Comparison of ENCODE assay signal across 14 mouse cellular contexts in genomic region chr13:52026291-52026690, GRCm38 (mm10).
DNase-seq lines count a peak whose midpoint lies in the region; ATAC-seq and TF ChIP-seq lines count a peak whose summit lies in the region.
"Had no signal": no experiment of that assay in that cellular context is flagged by ENCODE, and none has a peak within 500 bp of the region (broad histone marks: within the 10 kb centered on the region; RNA-seq: fewer than 3 reads in every experiment).

No protein-coding gene starts in this region.

- H3K4me1 ChIP-seq in liver, adult 2 months (ENCODE audit: control insufficient read depth, insufficient read depth, low read length): peaks cover 29% of the 10 kb centered on the region
- peaks cover 16% of the 10 kb centered on the region for H3K4me1 ChIP-seq in liver, embryonic 11.5 days (replicated peaks; ENCODE audit: control insufficient read depth, insufficient read depth, low read length)
- peaks cover 16% of the 10 kb centered on the region for H3K4me1 ChIP-seq in intestine, postnatal 0 days (replicated peaks; ENCODE audit: control insufficient read depth, insufficient read depth, low read length)

- H3K9ac ChIP-seq in liver, adult 2 months (ENCODE audit: low read depth, low read length): no peak overlapping the region
- H3K9ac ChIP-seq in liver, embryonic 11.5 days (ENCODE audit: low read depth, low read length): no peak overlapping the region
- H3K9ac ChIP-seq in intestine, postnatal 0 days (ENCODE audit: low read depth, low read length): no peak overlapping the region
- H3K9ac ChIP-seq: embryonic facial prominence, embryonic 12.5 days; liver, embryonic 13.5 days had no signal

- no peaks in the 10 kb centered on the region for H3K79me2 ChIP-seq in liver, adult 2 months (ENCODE audit: control insufficient read depth, insufficient read depth, low read length)

- H3K27ac ChIP-seq in liver, adult 2 months (replicated peaks; ENCODE audit: insufficient read depth, low read depth, low read length): 0 out of 2 replicates have a peak overlapping the region, but pooled peaks have one; percentile 14
- H3K27ac ChIP-seq in liver, embryonic 11.5 days (ENCODE audit: low read depth, low read length): no peak overlapping the region
- no peak overlapping the region for H3K27ac ChIP-seq in intestine, postnatal 0 days (ENCODE audit: low read depth, low read length)
- H3K27ac ChIP-seq: embryonic facial prominence, embryonic 12.5 days; liver, embryonic 13.5 days had no signal

- no peak overlapping the region for H3K4me2 ChIP-seq in liver, embryonic 11.5 days
- no peak overlapping the region for H3K4me2 ChIP-seq in intestine, postnatal 0 days (replicated peaks; ENCODE audit: low read depth)
- H3K4me2 ChIP-seq: embryonic facial prominence, embryonic 12.5 days; liver, embryonic 13.5 days had no signal

- H3K9me3 ChIP-seq in liver, embryonic 11.5 days (ENCODE audit: control insufficient read depth, low read length): no peaks in the 10 kb centered on the region
- no peaks in the 10 kb centered on the region for H3K9me3 ChIP-seq in intestine, postnatal 0 days (ENCODE audit: control insufficient read depth)
- H3K9me3 ChIP-seq: embryonic facial prominence, embryonic 12.5 days; liver, embryonic 13.5 days had no signal

- no peaks in the 10 kb centered on the region for H3K27me3 ChIP-seq in liver, adult 2 months (ENCODE audit: control insufficient read depth, insufficient read depth, low read length)
- H3K27me3 ChIP-seq in liver, embryonic 11.5 days (replicated peaks; ENCODE audit: control insufficient read depth, insufficient read depth, low read length): no peaks in the 10 kb centered on the region
- no peaks in the 10 kb centered on the region for H3K27me3 ChIP-seq in intestine, postnatal 0 days (replicated peaks; ENCODE audit: control insufficient read depth, insufficient read depth, low read length)
- H3K27me3 ChIP-seq: CH12.LX; embryonic facial prominence, embryonic 12.5 days; liver, embryonic 13.5 days had no signal

- H3K36me3 ChIP-seq in liver, adult 2 months (ENCODE audit: control insufficient read depth, insufficient read depth, low read length): no peaks in the 10 kb centered on the region
- no peaks in the 10 kb centered on the region for H3K36me3 ChIP-seq in liver, embryonic 11.5 days (ENCODE audit: control insufficient read depth, insufficient read depth, low read length)
- no peaks in the 10 kb centered on the region for H3K36me3 ChIP-seq in intestine, postnatal 0 days (ENCODE audit: control insufficient read depth, insufficient read depth)
- H3K36me3 ChIP-seq: embryonic facial prominence, embryonic 12.5 days; liver, embryonic 13.5 days had no signal

- no peak for ATAC-seq in liver, embryonic 11.5 days (replicated peaks; ENCODE audit: low FRiP score)
- ATAC-seq in common myeloid progenitor, adult 5-6 weeks (replicated peaks; ENCODE audit: low read depth, poor library complexity, severe bottlenecking): peak; percentile 26
- ATAC-seq in intestine, postnatal 0 days: no peak

- no peak overlapping the region for H3K4me3 ChIP-seq in liver, adult 2 months (ENCODE audit: insufficient read depth, low read depth, low read length)
- no peak overlapping the region for H3K4me3 ChIP-seq in liver, embryonic 11.5 days (ENCODE audit: low read depth, low read length)
- no peak overlapping the region for H3K4me3 ChIP-seq in intestine, postnatal 0 days (ENCODE audit: low read depth, low read length)
- H3K4me3 ChIP-seq: embryonic facial prominence, embryonic 12.5 days; liver, embryonic 13.5 days had no signal

- 89% methylated on average over 7 of the region's 7 CpGs for WGBS in liver, adult 2 months
- WGBS in liver, embryonic 11.5 days: 74% methylated on average over 7 of the region's 7 CpGs
- 84% methylated on average over 7 of the region's 7 CpGs for WGBS in intestine, postnatal 0 days

- no peak for TF ChIP-seq POLR2A in liver, adult 2 months (IDR thresholded peaks at IDR 0.05; ENCODE audit: extremely low read depth, insufficient read depth, low read length)

- TF ChIP-seq CTCF in liver, adult 2 months (IDR thresholded peaks at IDR 0.05; ENCODE audit: low read depth, low read length): no peak
- no peak for TF ChIP-seq CTCF in intestine, postnatal 0 days (IDR thresholded peaks at IDR 0.05; ENCODE audit: low read depth)

- DNase-seq in liver, adult 2 months (ENCODE audit: extremely low read depth, low read depth, low spot score): no peak
- no peak for DNase-seq in liver, embryonic 11.5 days (ENCODE audit: low spot score)
- peak; percentile 72 to 77 for DNase-seq in natural killer cell, adult 2 months (ENCODE audit: low spot score in 2 of 2)
- peak; percentile 60 to 74 for DNase-seq in thymus, postnatal 36 days
- no peak for DNase-seq in kidney, postnatal 10 days
- no peak for DNase-seq in adrenal gland, adult 8-10 months
- DNase-seq: kidney, adult 18-20 months; kidney, postnatal 4 days; left cerebral cortex, postnatal 4 days; liver, embryonic 13.5 days had no signal

Comparison
In these comparisons a context has a peak if more than half of its experiments do, and no peak if none do; other contexts are left out.
1. DNase-seq: peak in natural killer cell, adult 2 months (2 of 2) and thymus, postnatal 36 days (2 of 2); none in liver, adult 2 months (single experiment), liver, embryonic 11.5 days (single experiment), kidney, postnatal 10 days (single experiment) and adrenal gland, adult 8-10 months (single experiment).